Mouse (Mus musculus) gastrocnemius, postnatal 10 days (tissue): ENCODE measurements around the gene Tead1. TPM values are rescaled to one million over a fixed set of nuclear protein-coding genes. Genes with fewer than 3 reads are reported as not detected.

Experiments
- DNase-seq: peaks from one replicate; pipeline ENCODE4 v3.0.0; 2021; ENCODE audit warnings: mixed read lengths
- total RNA-seq, 2 experiments: library from RNA; stranded (reverse); gene quantifications; 2 replicates each; pipeline ENCODE4 v1.2.3; 2021

Gene Tead1
- total RNA-seq, 2 experiments from 2014 or later: 124 to 136 TPM

DNA sequence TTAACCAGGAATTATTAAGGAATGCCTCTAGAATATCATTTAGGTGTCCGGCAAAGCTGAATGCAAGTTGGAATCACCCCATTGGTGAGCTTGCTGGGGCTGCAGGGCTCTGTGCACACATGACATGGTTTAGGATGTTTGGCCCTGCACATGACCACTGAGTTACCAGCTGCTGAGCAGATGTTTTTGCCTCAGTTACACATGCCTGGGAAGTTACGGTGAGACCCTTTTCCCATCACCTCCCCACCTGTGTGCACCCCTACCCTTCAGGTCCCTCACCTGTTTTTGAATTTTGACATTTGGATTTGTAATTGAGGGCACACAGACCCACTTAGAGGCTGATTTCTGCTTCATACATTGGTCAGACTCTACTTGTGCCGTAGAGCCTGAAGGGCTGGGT, 6.9 kb downstream of the Tead1 start:
- no peak for DNase-seq

DNA sequence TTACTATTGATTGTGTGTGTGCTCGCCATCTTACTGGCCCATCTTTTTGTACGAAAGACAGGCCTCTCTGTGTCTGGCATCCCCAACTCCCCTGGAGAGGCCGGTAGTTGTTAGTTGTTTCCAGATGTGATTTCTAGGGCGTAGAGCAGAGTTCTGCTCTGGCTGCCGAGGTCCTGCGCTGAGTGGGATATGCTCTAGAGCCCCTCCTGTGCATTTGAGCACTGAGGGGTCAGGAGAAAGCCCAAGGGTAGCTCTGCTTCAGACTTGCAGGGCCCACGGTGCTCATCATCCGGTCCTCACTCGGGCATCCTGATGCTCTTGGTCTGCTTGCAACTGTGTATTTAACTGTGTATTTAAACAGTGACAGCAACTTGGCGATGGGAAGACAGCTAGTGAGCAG, 7.5 kb downstream of the Tead1 start:
- DNase-seq: no peak

DNA sequence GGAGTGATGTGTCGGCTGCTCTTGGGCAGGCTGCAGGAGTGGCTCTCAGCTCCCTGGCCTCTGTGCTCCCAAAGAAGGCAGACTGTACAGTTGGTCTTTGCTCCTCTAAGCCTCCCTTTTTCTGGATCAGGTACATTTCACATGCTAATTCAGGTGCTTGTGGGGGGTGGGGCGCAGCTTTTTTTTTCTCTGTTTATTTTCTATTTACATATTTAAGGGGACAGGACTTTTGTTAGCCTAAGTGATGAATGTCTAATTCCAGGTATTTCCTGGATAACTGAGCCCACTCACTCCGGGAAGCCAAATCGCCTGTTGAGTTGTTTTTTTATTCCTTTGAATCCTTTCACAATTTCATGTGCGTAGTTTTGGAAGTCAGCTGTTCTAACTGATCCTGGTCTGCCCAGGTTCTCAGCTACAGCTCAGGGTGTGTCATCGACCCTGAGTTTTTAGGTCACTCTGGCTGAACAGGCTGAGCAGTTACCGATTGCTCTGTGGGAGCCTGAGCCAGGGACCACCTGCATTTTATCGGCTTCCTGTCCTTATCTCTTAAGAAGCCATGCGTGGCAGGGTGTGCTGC, 9.4 kb downstream of the Tead1 start:
- DNase-seq: no peak

DNA sequence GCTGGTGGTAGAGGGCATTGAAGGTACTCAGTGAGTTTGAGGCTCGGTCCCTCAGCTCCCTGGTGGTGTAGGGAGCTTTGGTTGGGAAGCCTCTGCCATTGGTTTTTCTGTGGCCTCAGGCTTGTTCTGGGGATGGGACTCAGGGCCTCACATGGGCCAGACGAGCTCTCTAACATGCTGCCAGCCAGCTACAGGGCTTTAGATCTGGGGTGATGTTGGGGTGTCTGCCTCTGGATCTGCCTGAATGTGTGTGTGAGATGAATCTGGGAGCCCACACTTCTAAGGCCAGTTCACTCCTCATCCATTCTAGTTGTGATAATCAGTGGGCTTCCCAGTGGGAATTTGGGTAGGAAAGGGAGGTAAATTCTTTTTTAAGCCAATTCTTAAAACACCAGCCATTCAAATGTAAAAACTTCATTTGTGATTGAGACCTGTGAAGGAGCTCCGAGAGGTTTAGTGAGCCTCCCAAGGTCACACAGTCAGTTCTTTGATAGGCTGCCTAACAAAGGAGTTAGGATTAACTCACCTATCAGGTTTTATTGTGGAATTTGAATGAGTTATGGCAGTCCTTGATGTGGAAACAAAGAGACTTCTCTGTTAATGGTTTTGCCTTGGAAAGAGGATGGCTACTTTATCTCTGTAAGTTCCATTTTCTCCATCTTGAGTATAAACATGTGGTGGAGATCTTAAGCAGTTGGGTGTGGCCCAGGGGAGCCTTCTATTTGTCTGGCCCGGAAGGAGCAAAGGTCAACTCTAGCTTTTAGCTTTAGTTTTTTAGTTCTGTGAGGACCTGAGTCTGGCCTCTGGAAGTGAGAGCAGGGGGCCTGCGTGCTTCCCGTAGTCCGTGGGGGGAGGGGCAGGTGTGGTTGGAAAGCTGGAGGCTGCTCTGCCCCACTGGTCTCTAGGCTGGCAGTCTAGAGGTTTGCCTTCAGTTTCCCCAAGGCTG, 12.0 kb downstream of the Tead1 start:
- DNase-seq: peak; percentile 33

DNA sequence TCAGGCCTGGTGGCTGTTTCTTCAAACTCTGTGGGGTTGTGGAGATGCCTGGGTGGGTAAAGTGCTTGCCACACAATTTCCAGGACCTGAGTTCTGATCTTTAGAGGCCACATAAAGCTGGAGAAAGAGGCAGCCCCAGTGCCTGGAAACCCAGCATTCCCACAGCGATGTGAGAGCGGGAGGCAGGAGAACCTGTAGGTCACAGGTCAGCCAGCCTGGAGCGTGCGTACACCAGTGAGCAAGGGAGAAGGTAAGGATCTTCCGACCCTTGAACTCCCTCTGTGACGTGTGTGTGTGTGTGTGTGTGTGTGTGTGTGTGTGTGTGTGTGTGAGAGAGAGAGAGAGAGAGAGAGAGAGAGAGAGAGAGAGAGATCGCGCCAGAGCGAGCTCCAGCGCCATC, 14.4 kb downstream of the Tead1 start:
- no peak for DNase-seq

DNA sequence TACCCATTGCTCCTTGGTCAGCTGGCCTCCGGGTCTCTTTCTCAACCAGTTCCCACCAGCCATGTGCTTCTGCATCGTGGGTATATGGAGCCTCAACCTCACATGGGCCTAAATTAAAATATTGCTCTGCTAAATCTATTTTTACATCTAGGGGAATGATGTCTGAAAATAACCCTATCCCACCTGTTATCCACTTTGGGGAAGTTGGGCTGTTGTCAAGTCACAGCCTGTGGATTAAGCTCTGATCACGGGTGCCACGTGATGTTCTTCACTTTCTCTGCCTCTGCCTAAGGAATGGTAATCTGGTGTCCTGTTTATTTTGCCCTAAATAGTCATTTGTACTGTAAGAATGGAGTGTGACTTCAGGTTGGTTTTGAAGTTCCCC, 17.7 kb downstream of the Tead1 start:
- DNase-seq: no peak

DNA sequence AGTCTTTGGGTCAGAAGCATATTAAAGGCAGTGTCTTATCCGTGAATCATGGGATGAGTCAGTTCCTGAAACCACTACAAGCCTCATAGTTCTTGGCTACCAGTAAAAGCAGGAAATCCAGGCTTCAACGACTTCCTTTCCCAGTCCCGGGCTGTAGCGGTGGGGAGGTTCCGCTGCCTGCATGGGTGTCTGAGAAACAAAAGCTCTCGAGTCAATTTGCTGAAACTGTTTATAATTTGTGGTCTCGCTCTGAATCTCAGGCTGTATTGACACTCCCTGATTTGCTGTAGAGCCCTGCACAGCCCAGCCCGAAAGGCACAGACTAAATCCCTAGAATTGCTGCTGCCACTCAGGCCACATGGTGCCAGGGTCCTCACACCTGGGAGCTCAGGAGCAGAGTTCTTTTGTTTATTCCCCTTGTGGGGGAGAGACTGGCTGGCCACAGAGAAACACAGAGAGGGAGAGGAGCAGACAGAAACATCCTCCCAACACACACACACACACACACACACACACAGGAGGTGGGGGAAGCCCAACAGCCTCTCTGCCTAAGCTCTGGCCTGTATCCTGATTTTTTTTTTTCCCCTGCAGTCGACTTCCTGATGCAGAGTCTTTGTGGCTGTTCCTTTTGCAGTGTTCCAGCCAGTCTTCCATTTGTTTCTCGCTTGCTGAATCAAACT, 18.2 kb downstream of the Tead1 start:
- DNase-seq: peak; percentile 55

DNA sequence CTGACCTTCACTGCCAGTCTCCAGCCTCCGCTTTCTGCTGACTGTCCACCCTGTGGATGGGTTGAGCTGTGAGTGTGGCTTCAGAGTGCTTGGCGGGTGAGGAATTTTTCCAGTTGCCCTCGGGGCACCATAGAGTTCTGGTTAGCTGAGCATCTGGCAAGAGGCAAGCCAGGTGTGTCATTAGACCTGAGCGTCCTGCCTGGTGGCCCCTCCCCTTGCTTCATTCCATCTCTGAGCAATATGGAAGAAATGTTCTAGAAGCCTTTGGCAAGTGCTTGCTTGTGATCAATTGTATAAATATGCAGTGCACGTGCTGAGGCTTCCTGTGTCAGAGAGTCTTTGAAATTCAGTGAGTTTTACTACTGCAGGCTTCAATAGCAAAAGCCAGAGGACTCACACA, 21.0 kb downstream of the Tead1 start:
- DNase-seq: no peak

DNA sequence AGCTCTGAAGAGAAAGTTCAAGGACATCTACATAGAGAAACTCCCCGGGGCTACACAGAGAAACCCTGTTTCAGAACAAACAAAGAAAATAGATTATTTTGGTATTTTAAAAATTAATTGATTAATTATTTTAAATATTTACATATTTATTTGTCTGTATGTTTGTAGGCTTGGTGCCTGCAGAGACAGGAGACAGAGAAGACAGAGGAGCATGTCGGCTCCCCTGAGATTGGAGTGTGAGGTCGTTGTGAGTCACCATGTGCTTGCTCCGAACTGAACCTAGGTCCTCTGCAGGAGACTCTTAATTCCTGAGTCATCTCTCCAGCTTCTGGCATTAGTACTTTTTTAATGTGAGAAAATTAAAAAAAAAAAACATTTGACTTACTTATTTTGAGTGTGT, 24.2 kb downstream of the Tead1 start:
- no peak for DNase-seq

DNA sequence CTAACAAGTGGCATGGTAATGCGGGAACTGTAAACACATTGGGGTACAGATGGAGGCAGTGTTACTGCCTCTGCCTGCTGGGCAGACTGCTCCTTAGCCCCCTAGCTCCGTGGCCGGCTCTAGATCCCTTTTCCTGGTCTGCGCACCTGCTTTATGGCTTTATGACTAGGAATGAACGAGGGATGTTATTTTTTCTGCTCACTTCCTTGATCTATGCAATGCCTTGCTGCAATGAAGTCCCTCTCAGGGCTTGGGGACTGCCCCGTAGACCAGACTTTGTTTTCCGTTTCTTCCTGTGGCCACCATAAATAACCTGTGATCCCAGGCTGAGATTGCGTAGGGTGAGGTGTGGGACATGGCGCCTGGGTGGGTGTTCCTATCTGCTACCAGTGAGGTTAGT, 26.8 kb downstream of the Tead1 start:
- no peak for DNase-seq

DNA sequence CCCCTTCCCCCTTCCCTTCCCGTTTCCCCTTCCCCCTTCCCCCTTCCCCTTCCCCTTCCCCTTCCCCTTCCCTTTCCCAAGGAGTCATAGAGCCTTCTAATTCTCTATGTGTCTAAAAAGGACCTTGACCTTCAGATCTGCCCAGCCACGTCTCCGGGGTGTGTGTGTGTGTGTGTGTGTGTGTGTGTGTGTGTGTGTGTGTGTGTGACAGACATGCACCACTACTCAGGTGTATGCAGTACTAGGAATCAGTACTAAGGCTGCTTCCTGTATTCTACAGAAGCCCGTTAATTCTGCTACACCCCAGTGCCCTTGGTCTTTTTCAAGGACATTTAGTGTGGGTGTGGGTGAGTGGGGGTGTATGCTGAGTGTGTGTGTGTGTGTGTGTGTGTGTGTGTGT, 27.6 kb downstream of the Tead1 start:
- DNase-seq: no peak

DNA sequence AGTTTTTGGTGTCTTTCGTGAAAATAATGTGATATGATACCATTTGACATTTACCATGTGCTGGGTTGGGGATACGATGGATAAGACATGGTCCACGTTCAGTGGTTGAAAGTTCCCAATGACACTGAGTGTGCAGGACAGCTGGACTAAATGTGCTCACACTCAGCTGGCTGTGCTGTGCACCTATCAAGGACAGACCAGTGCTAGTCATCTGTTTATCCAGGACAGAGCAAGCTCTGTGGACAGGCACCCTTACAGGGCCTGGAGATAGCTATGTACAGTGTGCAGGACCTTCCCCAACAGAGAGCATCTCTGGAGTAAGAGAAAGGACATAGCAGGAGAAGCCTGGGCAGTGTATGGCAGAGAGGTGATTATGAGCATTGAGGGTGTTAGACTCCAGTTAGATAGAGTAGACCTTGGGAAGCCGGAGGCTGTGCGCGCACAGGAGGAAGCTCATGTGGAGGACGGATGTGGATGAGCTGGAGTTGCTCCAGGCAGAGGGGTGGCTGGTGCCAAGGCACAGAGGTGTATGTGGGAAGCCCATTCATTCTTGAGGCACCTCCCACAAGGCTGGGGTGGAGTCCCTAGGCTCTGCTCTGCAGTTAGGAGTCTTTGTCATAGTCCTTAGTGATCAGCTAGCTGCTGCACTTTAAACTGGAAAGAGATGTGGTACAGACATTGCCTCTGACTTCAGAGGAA, 31.4 kb downstream of the Tead1 start:
- no peak for DNase-seq

DNA sequence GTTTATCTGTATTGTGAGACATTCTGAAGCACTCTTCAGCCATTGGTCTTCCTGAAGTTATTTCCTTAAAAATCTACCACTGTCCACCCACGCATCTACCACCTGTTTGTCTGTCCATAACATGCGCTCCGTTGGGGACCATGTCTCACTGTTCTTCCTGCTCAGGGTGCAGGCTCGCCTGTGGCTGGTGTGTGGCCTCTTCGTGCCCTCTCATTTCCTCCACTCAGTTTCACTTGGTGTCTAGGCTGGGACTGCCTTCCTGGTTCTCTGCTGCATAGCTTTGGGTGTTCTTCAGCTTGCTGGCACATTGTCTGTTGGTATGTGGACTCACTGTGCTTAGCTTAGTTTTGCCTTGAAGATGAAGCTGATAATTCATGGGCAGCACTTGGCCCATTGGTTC, 32.9 kb downstream of the Tead1 start:
- DNase-seq: no peak

DNA sequence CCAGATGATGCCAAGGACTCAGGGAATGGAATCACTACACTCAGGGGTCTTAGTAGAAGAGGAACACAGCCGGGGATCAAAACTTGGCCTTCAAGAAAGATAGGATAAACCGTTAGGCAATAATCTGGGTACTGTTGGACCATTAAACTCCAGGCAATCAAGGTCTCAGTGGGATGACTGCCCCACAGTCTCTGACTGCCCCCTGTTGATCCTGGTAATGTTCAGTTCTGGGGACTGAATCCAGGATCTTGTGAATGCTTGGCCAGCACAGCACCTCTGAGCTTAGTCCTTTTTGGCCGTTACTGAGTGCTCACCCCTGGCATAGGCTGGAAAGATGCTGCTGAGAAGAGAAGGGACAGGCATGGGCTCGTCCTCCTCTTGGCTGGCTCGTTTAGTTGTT, 34.4 kb downstream of the Tead1 start:
- DNase-seq: no peak

DNA sequence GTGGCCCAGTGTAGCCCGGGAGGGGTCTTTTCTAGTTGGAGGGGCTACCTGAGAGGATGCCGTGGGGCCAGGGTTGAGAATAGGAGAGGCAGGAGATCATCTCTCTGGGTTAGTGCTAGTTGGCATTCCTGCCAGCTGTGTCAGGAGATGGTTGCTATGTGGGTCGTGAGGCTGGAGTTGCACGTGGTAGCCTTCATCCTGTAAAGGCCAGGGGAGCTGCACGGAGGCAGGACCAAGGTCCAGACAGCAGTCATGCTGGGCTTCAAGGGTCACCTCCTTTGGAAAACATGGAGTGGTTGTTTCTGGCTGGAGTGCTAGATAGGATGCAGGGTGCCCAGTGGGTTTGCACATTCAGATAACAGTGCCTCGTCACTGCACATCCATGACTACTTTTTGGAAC, 35.7 kb downstream of the Tead1 start:
- no peak for DNase-seq

DNA sequence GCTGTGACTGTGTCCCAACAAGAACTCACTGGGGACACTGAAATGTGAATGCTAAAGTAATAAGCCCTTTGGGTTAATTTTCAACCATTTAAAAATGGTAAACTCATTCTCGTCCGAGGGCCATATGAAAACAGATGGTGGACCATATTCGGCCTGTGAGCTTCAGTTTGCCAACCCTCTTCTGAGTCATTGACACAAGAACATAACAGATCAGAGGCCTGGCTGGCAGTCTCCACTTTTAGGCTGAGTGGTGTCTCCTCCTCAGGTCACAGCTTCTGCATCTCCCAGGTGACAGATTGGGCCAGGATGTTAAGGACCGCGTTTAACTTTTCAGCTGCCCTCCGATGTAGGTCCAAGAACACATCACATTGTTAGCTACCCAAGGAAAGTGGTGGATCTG, 37.6 kb downstream of the Tead1 start:
- DNase-seq: no peak

DNA sequence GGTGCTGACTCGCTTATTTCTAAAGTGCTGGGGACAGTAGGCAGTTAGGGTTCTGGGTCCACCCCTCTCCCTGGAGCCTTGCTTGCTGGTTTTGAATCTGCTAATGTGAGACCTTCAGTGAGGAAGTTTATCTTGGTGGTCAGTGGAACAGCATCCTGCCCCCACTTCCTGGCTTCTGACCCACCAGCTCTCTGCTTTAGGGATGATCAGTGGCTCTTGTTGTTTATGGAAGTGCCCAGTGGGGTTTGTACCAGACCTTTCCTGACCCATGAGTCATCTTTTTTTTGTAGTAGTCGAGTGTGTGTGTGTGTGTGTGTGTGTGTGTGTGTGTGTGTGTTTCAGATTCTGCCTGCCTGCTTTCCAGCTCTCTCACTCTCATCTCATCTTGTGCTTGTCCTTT, 38.6 kb downstream of the Tead1 start:
- DNase-seq: no peak

DNA sequence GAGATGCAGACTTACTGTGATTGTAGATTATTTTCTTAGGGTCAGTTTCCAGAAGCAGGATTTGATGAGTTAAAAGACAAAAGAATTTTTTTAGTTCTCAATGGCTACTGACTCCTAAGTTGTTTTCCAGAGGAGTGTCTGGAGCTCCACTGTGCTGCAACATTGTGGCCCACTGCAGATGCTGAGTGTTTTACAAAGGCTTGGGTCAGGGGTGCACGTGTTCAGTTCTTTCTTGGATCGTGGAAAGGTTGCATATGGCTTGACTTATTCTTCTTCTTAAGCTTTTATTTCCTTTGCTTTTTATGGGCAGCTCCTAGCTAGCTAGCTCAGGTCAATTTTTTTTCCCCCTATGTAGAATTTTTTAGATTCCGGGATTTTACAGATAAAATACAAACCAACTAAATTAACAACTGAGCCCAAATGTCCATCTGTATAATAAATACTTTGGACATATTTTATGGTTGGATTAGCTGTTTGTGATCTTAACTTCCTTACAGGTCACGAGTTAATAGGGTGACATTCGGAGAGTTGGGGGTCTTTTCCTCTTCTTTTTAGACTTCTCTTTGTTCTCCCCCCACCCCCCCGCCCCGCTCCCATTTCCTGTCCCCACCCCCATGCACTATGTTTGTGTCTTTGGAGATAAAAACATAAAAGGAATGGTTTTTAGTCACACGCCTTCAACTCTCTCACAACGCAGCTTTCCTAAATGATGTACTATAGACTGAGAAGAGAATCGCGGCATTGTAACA, 40.5 kb downstream of the Tead1 start:
- DNase-seq: no peak

DNA sequence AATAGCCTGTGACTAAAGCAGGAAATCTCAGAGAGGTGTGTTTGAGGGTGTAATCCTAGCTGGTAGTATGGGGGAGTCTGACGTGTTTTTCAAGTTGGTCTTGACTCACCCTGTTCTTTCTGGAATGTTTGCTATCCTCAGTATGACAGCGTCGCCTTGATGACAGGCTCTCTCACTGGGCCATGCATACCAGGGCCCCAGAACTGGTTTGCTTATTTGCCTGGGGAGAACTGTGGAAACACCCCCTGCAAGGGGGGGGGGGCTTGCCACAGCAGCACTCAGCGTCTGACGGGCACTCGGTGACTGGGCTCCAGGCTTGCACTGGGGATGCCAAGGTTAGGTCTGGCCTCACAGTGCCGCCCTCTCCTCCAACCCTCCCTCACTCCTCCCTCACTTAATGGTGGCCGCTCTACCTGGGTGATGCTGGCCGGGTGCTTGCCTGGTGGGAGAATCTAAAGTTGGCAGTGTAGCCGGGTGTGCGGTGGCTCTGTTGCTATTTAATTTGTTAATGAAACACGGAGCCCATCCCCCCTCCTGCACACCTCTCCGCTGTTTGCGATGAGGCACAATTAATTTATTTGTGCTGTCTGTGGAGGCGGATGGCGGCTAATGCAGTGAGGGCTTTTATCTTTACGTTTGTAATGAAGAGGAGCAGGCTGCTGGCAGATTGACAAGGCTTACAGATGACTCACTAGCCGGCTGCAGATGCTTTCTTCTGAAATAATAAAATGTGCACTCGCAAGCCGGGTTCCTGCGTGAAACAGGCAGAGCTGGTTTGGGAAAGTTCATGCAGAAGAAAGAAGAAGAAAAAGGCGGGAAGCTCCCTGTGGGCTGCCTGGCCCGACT, 41.2 kb downstream of the Tead1 start:
- peak; percentile 33 for DNase-seq

DNA sequence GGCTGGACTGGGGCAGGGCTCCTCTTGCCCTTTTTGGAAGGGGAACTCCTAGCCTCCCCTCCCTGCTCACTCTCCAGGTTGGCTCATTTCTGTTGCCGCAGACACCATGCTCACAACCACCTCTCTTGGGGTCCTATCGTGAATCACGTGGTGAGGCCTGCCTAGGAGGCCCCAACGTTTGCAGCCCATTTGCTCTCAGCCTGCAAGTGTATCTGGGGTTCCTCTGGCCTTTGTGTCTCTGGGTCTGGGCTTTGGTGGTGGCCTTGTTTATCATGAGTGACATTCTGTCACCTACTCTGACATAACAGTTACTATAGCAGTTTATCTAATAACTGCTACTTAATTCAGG, 41.8 kb downstream of the Tead1 start:
- no peak for DNase-seq

DNA sequence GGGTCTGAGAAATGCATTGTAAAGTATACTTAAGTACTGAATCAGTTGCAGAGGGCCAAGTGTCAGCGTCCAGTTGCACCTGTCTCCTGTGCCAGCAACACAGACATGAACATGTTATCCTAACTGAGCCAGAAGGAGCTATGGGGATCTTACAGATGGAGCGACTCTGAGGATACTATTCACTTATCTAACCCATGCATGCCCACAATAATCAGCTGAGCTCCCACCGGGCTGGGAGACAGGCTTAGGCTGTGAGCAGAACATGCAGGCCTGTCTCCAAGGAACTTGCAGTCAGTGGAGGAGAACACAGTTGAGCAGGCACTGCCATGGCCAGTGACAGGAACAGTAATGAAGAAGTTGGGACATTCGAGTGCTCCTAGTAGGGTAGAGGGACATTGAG, 42.7 kb downstream of the Tead1 start:
- DNase-seq: no peak
